Mouse (Mus musculus): ENCODE data around the gene Ptpn11.
"Not testable (repeated sequence)": the region's sequence is repeated elsewhere in the genome, so short reads cannot be mapped to it uniquely, and the experiment has no call there.

Ptpn11 gene

DNA sequence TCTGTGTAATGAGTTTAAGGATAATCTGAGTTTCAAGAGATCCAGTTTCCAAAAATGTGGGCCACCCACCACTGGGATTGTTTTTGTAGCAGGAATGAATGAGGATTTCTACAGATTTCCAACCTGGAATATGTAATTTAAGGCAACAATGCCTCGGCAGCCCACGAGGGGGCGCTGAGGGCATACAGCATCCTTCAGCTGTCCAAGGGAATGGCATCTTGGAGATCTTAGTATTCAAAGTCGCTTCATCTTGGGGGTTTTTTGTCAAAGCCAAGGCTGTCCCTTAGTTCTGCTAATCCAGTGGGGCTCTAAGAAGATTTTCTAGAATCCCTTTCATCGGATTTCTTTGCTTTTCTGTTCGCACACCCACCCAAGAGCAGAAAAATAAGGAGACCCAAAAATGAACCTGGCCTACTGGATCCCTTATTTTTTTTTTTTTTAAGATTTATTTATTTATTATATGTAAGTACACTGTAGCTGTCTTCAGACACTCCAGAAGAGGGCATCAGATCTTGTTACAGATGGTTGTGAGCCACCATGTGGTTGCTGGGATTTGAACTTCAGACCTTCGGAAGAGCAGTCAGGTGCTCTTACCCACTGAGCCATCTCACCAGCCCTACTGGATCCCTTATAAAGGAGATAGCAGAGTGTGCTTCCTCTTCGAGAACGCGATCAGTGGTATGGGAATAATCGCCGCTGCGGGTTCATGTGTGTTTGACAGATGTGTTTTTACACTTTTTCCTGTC, 24.4 kb upstream of the Ptpn11 start:
- DNase-seq (ENCODE audit: low read depth, low spot score): peak; percentile 70

DNA sequence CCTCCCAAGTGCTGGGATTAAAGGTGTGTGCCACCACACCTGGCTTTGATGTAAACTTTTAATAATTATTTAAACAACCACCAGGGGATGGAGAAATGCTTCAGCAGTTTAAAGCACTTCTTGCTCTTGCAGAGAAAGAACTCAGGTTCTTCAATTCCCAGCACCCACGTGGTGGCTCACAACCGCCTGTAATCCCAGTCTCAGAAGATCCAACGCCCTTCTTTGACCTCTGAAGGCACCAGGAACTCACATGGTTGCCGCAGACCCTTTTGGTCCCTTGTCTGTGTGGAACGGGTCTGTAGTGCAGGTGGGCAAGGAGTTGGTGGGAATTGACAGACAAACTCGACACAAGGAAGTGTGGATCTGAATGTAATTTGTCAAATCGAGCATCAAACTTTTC, 23.5 kb upstream of the Ptpn11 start:
- DNase-seq (ENCODE audit: low read depth, low spot score): no peak

DNA sequence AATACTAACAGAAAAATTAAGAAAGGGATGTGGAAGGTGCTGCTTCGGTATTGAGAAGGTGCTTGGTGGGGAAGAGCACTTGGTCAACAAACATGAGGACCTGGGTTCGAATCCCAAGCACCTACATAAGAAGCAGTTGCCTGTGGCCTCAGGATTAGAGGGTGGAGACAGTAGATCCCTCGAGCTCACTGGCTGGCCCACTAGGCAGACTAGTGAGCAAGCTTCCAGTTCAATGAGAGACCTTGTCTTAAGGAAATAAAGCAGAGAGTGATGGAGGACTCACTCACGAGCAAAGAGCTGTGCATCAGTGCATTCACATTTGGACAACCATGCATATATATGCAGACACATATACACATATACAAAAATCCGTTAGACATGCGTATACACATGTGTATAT, 20.9 kb upstream of the Ptpn11 start:
- no peak for DNase-seq (ENCODE audit: low read depth, low spot score)

DNA sequence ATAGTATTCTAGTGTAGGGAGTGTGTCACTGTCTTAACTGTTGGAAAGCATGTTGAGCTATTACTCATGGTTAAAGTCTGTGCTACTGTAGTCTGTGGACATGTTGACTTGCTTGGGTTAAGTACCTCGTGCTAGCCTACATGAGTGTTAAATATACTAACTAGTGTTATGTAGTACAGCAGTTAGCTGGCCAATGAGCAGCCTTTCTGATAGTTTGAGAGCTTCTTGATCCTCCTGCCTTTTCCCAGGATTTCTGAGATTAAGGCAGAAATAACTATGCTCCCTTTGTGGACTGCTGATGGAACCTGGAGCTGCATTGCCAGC, 19.4 kb upstream of the Ptpn11 start:
- DNase-seq (ENCODE audit: low read depth, low spot score): no peak

DNA sequence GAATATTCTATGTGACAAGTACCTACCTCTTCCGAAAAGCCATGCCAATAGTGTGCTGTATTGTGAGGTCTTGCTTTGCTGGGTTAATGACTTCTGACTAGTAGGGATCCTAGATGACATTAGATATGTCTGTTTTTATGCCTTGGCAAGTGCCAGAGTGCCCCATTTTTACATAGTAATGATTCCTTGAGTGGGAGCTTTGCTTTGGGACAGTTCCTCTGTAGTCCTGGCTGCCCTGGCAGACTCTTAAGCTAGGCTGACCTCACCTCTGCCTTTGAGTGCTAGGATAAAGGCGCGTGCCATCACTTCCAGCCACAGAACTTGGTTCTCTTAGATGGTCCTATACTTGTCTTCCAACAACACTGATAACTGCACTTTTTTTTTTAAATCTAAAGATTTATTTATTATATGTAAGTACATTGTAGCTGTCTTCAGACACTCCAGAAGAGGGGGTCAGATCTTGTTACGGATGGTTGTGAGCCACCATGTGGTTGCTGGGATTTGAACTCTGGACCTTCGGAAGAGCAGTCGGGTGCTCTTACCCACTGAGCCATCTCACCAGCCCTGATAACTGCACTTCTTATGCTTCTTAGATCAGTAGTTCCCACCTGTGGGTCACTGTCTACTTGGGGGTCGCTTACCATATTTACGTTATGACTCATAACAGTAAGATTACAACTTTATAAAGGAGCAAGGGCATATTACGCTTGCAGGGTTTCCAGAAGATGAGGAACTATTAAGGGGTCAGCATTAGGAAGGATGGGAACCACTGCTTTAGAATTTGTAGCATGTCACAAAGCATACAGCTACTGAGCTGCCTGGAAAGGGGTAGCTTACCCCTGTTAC, 18.8 kb upstream of the Ptpn11 start:
- DNase-seq (ENCODE audit: low read depth, low spot score): no peak

DNA sequence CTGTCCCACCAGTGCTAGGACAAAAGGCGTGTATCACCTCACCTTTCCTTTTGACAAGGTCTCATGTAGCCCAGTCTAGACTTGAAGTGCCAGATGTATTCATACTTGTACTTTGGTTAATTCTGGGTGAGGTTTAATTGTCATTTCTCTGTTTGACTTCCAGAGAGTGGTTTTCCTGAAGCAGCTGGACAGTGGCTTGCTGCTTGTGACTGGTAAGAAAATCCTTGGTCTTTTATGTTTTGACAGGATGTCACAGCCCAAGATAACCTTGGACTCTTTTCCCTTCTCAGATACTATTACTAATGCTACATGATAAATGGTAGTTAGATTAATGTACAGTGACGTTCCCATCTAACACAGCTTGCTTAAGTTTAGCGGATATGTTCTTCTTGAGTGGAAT, 15.8 kb upstream of the Ptpn11 start:
- DNase-seq (ENCODE audit: low read depth, low spot score): no peak

DNA sequence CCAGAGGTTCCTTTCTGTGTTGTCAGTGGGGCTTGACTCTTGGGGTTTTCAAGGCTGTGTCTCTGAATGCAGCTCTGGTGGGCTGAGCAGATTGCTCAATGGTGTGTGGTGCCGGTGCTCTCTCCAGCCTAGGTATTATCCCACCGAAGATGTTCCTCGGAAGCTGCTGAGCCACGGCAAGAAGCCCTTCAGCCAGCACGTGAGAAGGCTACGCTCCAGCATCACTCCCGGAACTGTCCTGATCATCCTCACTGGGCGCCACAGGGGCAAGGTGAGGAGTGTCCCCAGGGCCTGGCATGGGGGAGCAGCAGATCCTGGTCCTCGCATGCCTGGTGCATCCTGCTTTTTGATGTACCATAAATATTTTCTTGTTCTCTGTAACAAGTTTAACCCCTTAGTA, 15.3 kb upstream of the Ptpn11 start:
- DNase-seq (ENCODE audit: low read depth, low spot score): no peak

DNA sequence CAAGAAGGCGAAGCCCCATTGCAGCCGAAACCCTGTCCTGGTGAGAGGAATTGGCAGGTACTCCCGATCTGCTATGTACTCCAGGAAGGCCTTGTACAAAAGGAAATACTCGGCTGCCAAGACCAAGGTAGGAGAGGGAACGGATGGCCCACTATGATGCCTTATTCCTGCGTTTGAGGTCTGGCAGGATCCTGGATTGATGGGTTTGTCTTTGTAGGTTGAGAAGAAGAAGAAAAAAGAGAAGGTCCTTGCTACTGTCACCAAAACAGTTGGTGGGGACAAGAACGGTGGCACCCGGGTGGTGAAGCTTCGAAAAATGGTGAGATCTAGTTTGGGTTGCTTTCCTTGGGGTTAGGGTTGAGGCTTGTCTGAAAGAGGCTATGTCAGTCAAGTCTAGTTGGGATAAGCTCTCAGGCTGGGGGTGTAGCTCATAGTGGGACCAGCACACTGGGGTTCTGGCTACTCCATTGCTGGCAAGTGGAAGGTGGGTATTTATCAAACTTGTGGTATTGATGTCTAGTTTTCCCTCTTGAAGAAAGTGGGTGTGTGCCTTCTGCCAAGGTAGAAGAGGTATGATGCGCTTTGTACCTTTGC, 14.4 kb upstream of the Ptpn11 start:
- DNase-seq (ENCODE audit: low read depth, low spot score): not testable (repeated sequence)

DNA sequence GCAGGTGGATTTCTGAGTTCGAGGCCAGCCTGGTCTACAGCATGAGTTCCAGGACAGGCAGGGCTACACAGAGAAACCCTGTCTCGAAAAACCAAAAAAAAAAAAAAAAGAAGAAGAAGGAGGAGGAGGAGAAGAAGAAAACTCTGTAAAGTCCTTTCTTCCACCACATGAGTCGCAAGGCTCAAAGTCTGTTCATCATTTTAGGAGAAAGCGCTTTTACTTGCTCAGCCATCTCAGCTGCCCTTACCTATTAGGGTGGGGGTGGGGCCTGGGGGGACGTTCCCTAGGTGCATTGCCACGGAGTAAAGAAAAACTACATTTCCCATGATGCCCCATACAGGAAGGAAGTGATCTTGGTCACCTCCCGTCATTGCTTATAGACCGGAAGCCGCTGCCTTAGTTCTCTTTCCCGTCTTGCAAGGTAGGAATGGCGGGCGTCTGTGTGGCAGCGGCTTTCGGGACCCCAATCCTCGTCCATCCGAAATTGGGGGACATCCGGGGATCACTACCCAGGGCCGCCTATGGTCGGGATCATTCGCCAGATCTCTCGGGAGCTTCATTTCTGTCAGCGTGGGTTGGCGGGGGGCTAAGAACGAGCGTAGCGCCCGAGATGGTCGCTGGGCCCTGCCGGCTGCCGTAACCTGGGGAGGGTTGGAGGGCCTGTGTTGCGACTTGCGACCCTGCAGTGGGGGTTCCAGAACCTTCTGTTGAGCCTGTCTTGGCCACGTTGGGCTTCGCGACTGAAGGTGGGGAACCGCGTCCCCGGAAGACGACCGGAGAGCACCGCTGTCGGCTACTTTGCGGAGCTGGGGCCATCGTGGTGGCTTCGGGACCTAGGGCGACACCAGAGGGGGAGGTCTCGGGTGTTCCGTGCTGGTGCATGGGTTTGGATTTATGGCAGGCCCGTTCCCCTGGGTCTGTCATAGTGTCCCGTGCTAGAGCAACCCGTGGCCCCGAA, 13.2 kb upstream of the Ptpn11 start, which contains the start of gene Rpl6:
Gene Rpl6 (plus strand): TSS at position 350 of the 958 bp plus-strand sequence.
- peak; percentile 92 for DNase-seq (ENCODE audit: low read depth, low spot score)

DNA sequence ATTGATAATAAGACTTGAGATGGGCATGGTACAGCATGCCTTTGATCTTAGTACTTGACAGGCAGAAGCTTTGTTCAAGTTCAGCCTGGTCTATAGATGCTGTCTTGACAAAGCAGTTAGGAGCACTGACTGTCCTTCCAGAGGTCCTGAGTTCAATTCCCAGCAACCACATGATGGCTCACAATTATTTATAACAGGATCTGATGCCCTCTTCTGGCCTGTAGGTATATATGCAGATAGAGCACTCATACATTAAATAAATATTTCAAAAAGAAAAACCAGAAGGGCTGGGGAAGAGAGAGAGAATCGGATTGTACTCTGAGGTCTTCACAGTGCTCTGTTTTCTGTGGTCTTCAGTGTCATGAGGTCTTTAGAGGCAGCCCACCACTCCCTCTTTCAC, 11.3 kb upstream of the Ptpn11 start:
- DNase-seq (ENCODE audit: low read depth, low spot score): no peak

DNA sequence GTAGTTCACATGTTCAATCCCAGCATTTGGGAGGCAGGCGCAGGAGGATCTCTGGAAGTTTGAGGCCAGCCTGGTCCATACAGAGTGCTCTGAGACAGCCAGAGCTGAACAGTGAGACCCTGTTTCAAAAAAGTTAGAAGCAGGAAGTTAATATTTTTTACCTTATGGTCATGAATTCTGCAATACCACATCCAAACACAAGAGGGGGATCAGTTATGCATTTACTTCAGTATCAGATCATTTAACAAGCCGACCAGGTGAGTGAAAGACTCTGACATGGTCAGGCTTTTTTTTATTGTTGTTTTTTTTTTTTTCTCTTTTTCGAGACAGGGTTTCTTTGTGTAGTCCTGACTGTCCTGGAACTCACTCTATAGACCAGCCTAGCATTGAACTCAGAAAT, 10.5 kb upstream of the Ptpn11 start:
- DNase-seq (ENCODE audit: low read depth, low spot score): peak; percentile 86

DNA sequence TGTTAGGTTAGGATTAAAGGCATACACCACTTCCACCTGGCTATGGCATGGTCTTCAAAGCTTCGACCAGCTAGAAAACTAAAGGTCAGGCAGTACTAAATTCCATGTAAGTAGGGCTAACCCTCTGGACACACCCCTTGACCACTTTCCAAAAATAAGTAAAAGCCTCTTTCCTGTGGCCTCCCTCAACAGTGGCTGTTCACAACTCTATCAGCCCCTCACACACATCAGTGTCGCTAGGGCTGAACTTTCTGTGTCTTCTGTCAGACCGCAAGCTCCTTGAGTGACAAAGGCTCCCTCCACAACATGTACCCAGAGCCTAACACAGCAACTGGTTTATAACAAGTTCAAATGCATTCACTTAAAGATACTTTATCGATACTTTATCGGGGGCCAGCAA, 7.2 kb upstream of the Ptpn11 start:
- no peak for DNase-seq (ENCODE audit: low read depth, low spot score)

DNA sequence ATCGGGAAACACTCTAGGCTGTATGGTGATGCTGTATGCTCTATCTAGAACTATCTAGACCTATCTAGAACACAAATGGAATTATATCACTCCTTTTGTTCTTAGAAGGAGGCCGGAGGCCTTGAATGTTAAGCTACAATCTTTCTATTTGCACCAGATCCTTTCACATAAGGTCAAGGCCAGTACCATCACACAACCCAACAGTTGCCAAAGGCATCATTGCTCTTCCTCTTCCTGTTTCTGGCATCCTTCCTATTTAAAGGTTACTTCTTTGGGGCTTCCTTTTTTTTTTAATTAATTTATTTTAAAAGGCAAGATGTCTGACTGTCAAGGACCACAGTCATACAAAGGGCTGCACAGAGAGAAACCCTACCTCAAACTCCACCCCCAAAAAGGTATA, 6.1 kb upstream of the Ptpn11 start:
- DNase-seq (ENCODE audit: low read depth, low spot score): no peak

DNA sequence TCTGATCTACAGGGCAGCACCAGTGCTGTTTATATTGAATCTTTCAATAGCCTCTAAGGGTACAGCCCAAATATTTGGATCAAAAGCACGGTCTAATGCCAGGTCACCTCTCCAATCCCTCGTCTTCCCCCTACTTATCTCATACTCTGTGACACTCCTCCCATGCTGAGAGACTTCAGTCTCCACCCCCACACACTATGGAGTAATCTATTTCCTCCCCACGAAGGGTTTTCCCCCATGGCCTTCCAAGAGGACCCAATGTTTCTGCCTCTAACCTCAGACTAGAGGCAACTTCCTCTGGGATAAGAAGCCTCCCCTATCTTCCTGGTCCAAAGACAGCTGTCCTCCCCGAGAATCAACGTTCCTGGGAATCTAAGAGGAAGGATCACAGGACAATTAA, 5.6 kb upstream of the Ptpn11 start:
- no peak for DNase-seq (ENCODE audit: low read depth, low spot score)

DNA sequence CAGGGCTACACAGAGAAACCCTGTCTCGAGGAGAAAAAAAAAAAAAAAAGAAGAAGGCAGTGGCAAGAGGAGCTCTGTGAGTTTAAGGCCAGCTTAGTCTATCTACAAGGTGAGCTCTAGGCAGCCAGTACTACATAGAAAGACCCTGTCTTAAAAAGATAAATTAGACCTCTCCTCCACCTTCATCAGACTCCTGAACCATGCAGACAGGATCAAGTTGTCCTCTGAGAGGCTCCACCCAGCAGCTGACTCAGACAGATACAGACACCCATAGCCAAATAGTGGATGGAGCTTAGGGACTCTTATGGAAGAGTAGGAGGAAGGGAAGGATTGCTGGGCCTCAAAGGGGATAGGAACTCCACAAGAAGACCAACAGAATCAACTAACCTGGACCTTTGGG, 3.0 kb upstream of the Ptpn11 start:
- DNase-seq (ENCODE audit: low read depth, low spot score): no peak

DNA sequence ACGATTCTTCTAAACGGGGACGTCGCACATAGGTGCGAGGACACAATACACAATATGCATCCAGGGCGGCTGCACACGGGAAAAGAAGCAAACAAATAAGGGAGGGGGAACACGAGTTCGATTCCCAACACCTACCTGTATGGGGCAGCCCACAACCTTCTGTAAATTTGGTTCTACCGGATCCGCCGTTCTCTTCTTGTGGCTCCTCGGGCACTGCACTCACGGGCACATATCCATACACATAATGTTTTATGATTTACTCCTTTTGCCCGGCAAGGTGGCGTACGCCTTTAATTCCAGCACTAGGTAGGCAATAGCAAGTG, 348 bp upstream of the Ptpn11 start:
- no peak for DNase-seq (ENCODE audit: low read depth, low spot score)

DNA sequence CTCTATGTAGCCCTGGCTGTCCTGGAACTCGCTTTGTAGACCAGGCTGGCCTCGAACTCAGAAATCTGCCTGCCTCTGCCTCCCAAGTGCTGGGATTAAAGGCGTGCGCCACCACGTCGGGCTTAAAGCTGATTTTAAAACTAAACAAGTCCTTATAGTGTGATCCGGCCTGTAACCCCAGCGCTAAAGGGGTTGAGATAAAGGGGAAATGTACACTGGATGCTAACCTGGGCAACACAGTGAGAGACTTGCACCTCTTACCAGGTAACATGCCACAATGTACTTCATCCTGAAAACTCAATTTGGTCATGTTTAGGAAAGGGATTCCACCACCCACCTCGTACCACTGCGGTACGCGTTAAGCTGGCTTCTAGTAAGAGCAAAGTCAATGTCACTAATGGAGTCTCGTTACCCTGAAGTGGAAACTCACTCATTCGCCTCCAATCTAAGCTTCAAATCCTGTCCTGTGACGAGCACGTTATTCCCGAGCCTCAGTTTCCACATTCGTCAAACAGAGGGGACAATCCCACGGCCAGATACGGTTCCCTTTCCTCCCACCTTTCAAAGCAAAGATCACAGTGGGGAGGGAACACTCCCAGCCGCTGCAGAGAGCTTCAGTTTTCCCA, 874 bp downstream of the Ptpn11 start:
- DNase-seq (ENCODE audit: low read depth, low spot score): no peak

DNA sequence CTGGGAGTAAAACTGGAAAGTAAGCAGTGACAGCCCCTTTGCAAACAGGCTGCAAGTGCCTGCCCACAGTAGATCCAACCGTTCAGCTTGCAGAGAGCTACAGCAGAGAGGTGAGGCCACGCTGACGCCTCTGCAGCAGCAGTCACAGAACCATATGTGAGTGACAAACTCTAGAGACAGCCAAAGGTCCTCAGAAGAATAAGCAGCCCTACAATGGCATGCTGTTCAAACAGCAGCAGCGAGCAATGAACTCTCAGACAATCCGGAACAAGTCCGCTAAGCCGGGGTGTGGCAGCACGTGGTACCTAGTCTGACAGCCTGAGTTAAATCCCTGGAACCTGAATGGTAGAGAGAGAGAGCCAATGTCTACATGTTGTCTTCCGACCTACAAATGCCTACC, 2.0 kb downstream of the Ptpn11 start:
- DNase-seq (ENCODE audit: low read depth, low spot score): peak; percentile 36

DNA sequence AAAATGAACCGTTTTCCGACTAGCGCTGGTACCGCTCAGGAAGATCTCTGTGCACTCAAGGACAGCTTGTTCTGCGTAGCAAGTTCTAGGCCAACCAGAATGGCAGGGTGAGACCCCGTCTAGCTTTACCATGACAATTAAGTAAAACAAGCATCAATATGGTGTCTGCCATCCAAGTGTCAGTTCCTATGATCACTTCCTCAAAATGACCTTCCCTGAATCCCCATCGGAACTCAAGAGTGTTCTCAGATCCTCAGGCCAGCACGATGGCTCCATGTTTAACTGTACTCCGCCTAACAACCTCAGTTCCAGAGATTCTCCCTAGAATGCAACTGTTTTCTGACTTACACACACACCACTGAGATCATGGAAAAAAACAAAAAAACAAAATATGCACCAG, 2.9 kb downstream of the Ptpn11 start:
- DNase-seq (ENCODE audit: low read depth, low spot score): no peak

DNA sequence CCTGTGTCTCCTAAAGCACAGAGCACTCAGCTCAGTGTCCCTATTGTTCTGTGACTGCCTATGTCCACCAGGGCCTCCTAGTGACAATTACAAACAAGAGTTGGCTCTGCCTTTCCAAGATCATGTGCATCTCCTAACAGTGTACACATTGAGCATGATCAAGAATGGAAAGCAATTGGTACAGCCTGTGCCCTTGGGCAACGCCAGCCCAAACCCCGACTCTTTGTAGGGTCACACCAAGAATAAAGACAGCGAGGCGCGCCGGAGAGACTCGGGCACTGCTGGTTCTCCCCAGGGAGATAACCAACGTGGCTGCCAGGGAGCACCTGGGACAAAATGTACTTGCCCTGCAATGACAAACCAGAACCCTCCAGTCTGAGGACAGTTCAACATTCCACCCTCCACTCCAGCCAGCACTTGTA, 3.6 kb downstream of the Ptpn11 start:
- DNase-seq (ENCODE audit: low read depth, low spot score): no peak

DNA sequence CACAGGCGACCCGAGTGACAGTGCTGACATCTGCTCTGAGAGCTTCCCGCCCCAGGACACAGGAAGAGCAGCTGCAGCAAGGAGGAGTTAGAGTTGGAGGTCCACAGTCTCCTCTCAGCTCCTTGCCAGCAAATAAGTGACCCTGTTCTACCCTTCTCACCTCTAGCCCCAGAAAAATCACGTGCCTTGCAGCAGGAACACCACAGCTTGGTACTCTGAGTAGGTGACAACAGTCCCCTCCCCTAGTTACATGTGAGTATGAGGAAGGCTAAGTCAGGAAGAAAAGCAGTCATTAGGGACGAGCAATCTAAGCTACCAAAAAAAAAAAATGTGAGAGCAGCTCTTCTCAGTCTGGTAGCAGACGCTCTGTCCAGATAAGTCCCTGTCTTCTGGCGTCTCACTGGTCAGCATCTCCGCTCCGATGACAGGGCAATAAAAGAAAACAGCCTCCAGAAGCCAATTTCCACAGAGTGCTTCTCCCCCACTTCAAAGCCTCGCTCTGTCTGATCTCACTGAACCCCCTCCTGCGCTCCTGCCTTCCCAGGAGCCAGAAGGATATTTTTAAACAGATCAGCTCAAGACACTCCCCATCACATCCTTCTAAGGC, 6.1 kb downstream of the Ptpn11 start:
- DNase-seq (ENCODE audit: low read depth, low spot score): no peak
